Mouse (Mus musculus): ENCODE data around the gene Gm11627. TPM values are rescaled to one million over a fixed set of nuclear protein-coding genes. Genes with fewer than 3 reads are reported as not detected.
"Not testable (repeated sequence)": the region's sequence is repeated elsewhere in the genome, so short reads cannot be mapped to it uniquely, and the experiment has no call there.

Gm11627 gene
- polyA plus RNA-seq, 1 experiment from 2014 or later = 0.51 TPM

- Histone ChIP-seq H3K4me1 (peaks cover 18% of the 10 kb centered on the region), H3K27ac (no peak overlapping the region), H3K9me3 (replicated peaks) (no peaks in the 10 kb centered on the region), H3K4me2 (no peak overlapping the region), H3K9ac (no peak overlapping the region), H3K4me3 (no peak overlapping the region), H3K36me3 (no peaks in the 10 kb centered on the region), H3K27me3 (replicated peaks) (peaks cover 86% of the 10 kb centered on the region)
- no peak for ATAC-seq
- 53% methylated on average over 4 of the region's 4 CpGs for WGBS (ENCODE audit: insufficient replicate concordance)
Observed at GRCm38 (mm10) chr11:102608691-102609090, 29.4 kb upstream of the Gm11627 start.

GRCm38 (mm10) chr11:102607686-102608548 is 28.7 kb upstream of the Gm11627 start:
- Histone ChIP-seq H3K4me2 (no peak overlapping the region; the same call in 1 of the 2 replicates), H3K4me1 (peaks cover 18% of the 10 kb centered on the region), H3K9ac (no peak overlapping the region), H3K4me3 (no peak overlapping the region), H3K36me3 (no peaks in the 10 kb centered on the region), H3K9me3 (replicated peaks) (no peaks in the 10 kb centered on the region), H3K27ac (no peak overlapping the region), H3K27me3 (replicated peaks) (peaks cover 92% of the 10 kb centered on the region)
- ATAC-seq = no peak
- 40% methylated on average over 10 of the region's 10 CpGs for WGBS (ENCODE audit: insufficient replicate concordance)

GRCm38 (mm10) chr11:102607201-102607600 is 27.9 kb upstream of the Gm11627 start:
- Histone ChIP-seq H3K4me3 (peak overlapping the region; percentile 31), H3K4me2 (peak overlapping the region; percentile 65; the same call in 1 of the 2 replicates), H3K27me3 (replicated peaks) (peaks cover 99% of the 10 kb centered on the region), H3K4me1 (peaks cover 18% of the 10 kb centered on the region)
- not testable (repeated sequence) for H3K27ac ChIP-seq; ATAC-seq; H3K36me3 ChIP-seq; H3K9ac ChIP-seq; H3K9me3 ChIP-seq (replicated peaks)
- WGBS (ENCODE audit: insufficient replicate concordance) = 17% methylated on average over 12 of the region's 12 CpGs

GRCm38 (mm10) chr11:102606751-102607171 is 27.5 kb upstream of the Gm11627 start:
- H3K4me2 ChIP-seq = peak overlapping the region; percentile 65; the same call in 1 of the 2 replicates
- H3K9me3 ChIP-seq (replicated peaks) = no peaks in the 10 kb centered on the region
- H3K4me1 ChIP-seq = peaks cover 18% of the 10 kb centered on the region
- H3K36me3 ChIP-seq = no peaks in the 10 kb centered on the region
- H3K27me3 ChIP-seq (replicated peaks) = peaks cover 100% of the 10 kb centered on the region
- no peak for ATAC-seq
- peak overlapping the region; percentile 31 for H3K4me3 ChIP-seq
- WGBS (ENCODE audit: insufficient replicate concordance) = 14% methylated on average over 12 of the region's 12 CpGs
- no peak overlapping the region for H3K27ac ChIP-seq
- H3K9ac ChIP-seq = no peak overlapping the region

GRCm38 (mm10) chr11:102605553-102606416 is 26.5 kb upstream of the Gm11627 start:
- Histone ChIP-seq H3K4me3 (peak overlapping the region; percentile 54), H3K9me3 (replicated peaks) (no peaks in the 10 kb centered on the region), H3K9ac (peak overlapping the region; percentile 55), H3K27me3 (replicated peaks) (peaks cover 100% of the 10 kb centered on the region), H3K4me2 (peak overlapping the region; percentile 65), H3K4me1 (peaks cover 10% of the 10 kb centered on the region), H3K27ac (peak overlapping the region; percentile 12; the same call in 1 of the 2 replicates), H3K36me3 (no peaks in the 10 kb centered on the region)
- no peak for ATAC-seq
- 4% methylated on average over 62 of the region's 62 CpGs for WGBS (ENCODE audit: insufficient replicate concordance)

GRCm38 (mm10) chr11:102604777-102605552 is 25.7 kb upstream of the Gm11627 start:
- Histone ChIP-seq H3K9ac (peak overlapping the region; percentile 55), H3K9me3 (replicated peaks) (no peaks in the 10 kb centered on the region), H3K4me2 (peak overlapping the region; percentile 65), H3K27ac (peak overlapping the region; percentile 62), H3K27me3 (replicated peaks) (peaks cover 94% of the 10 kb centered on the region), H3K4me3 (peak overlapping the region; percentile 54), H3K4me1 (peaks cover 10% of the 10 kb centered on the region), H3K36me3 (no peaks in the 10 kb centered on the region)
- 0 out of 2 replicates have a peak, but pooled peaks have one; percentile 18 for ATAC-seq
- WGBS (ENCODE audit: insufficient replicate concordance) = 3% methylated on average over 74 of the region's 74 CpGs

GRCm38 (mm10) chr11:102604010-102604584 is 24.8 kb upstream of the Gm11627 start, which contains the start of gene Fzd2:
Fzd2 (plus strand) TSS chr11:102604396.
- Histone ChIP-seq H3K4me1 (peaks cover 10% of the 10 kb centered on the region), H3K9ac (peak within 1 kb of the TSS; percentile 55), H3K9me3 (replicated peaks) (no peaks in the 10 kb centered on the region), H3K27me3 (replicated peaks) (peaks cover 85% of the 10 kb centered on the region), H3K27ac (peak within 1 kb of the TSS; percentile 62), H3K4me2 (peak within 1 kb of the TSS; percentile 65), H3K36me3 (no peaks in the 10 kb centered on the region), H3K4me3 (peak within 1 kb of the TSS; percentile 54)
- peak; percentile 49 for ATAC-seq
- WGBS (ENCODE audit: insufficient replicate concordance) = under 1% methylated on average over 28 of the region's 31 CpGs

- H3K27me3 ChIP-seq (replicated peaks) = peaks cover 79% of the 10 kb centered on the region
- H3K9ac ChIP-seq = peak overlapping the region; percentile 32; the same call in 1 of the 2 replicates
- H3K36me3 ChIP-seq = no peaks in the 10 kb centered on the region
- H3K27ac ChIP-seq = peak overlapping the region; percentile 52; the same call in 1 of the 2 replicates
- peaks cover 10% of the 10 kb centered on the region for H3K4me1 ChIP-seq
- no peaks in the 10 kb centered on the region for H3K9me3 ChIP-seq (replicated peaks)
- no peak for ATAC-seq
- 1% methylated on average over 10 of the region's 10 CpGs for WGBS (ENCODE audit: insufficient replicate concordance)
- H3K4me3 ChIP-seq = peak overlapping the region; percentile 54
- H3K4me2 ChIP-seq = peak overlapping the region; percentile 65
Observed at GRCm38 (mm10) chr11:102603496-102603850, 24.2 kb upstream of the Gm11627 start.

- Histone ChIP-seq H3K27ac (peak overlapping the region; percentile 52; the same call in 1 of the 2 replicates), H3K36me3 (no peaks in the 10 kb centered on the region), H3K9me3 (replicated peaks) (no peaks in the 10 kb centered on the region), H3K4me3 (peak overlapping the region; percentile 54), H3K27me3 (replicated peaks) (peaks cover 76% of the 10 kb centered on the region), H3K4me2 (peak overlapping the region; percentile 65), H3K4me1 (peaks cover 10% of the 10 kb centered on the region), H3K9ac (0 out of 2 replicates have a peak overlapping the region, but pooled peaks have one; percentile 32)
- 9% methylated on average over 13 of the region's 13 CpGs for WGBS (ENCODE audit: insufficient replicate concordance)
- no peak for ATAC-seq
Observed at GRCm38 (mm10) chr11:102602816-102603495, 23.7 kb upstream of the Gm11627 start.

GRCm38 (mm10) chr11:102599912-102600311 is 20.7 kb upstream of the Gm11627 start:
- Histone ChIP-seq H3K9ac (no peak overlapping the region), H3K4me3 (no peak overlapping the region), H3K27me3 (replicated peaks) (peaks cover 68% of the 10 kb centered on the region), H3K9me3 (replicated peaks) (no peaks in the 10 kb centered on the region), H3K36me3 (no peaks in the 10 kb centered on the region), H3K4me1 (peaks cover 7% of the 10 kb centered on the region), H3K4me2 (no peak overlapping the region), H3K27ac (no peak overlapping the region)
- 48% methylated on average over 3 of the region's 3 CpGs for WGBS (ENCODE audit: insufficient replicate concordance)
- no peak for ATAC-seq
